Mouse (Mus musculus) lung, adult 2 months (tissue): ENCODE data around the gene Mthfd1l. TPM values are rescaled to one million over a fixed set of nuclear protein-coding genes. Genes with fewer than 3 reads are reported as not detected.
A peak's percentile ranks its signal among the peaks of the same experiment; 100 is the strongest.

ENCODE experiments used
- DNase-seq: peaks from one replicate; pipeline ENCODE4 v3.0.0; 2022
- H3K4me1 ChIP-seq: fragments of 200-500 bp; 2 replicates; pipeline ENCODE4 v1.6.1; 2011; ENCODE audit warnings: low read length; ENCODE audit not compliant: control insufficient read depth, insufficient read depth
- H3K4me3 ChIP-seq: fragments of 200-500 bp; replicated peaks from 2 replicates; pipeline ENCODE3; 2011; ENCODE audit warnings: low read depth, mild to moderate bottlenecking, control low read depth, low read length; ENCODE audit errors: extremely low read depth
- CTCF ChIP-seq: fragments of 200-500 bp; IDR thresholded peaks from 2 replicates; pipeline ENCODE4 v1.5.1; 2011; ENCODE audit warnings: mild to moderate bottlenecking, low read length, control low read depth; ENCODE audit not compliant: insufficient read depth
- POLR2A ChIP-seq: fragments of 200-500 bp; IDR thresholded peaks from 2 replicates; pipeline ENCODE4 v1.6.1; 2011; ENCODE audit warnings: low read depth, mild to moderate bottlenecking, control low read depth, low read length, borderline replicate concordance; ENCODE audit errors: extremely low read depth
- WGBS: fragments of 180-500 bp; shearing (Covaris S2); methylation state at CpG from one replicate; pipeline ENCODE4 v1.1.7; 2018; 5-methylcytosine and 5-hydroxymethylcytosine counted together
- polyA plus RNA-seq: library from polyadenylated mRNA; depleted of rRNA; stranded (reverse); fragments of >200 nt; gene quantifications from 2 replicates; pipeline ENCODE4 v1.2.3, GENCODE M21; 2012

Gene Mthfd1l
- polyA plus RNA-seq, 1 experiment = 1.1 TPM

GRCm38 (mm10) chr10:4087563-4087962 is 114.6 kb downstream of the Mthfd1l start:
- no peak for DNase-seq
- H3K4me3 ChIP-seq = no peak overlapping the region
- no peaks in the 10 kb centered on the region for H3K4me1 ChIP-seq
- no peak for TF ChIP-seq POLR2A
- TF ChIP-seq CTCF = no peak
- WGBS = 88% methylated on average over 3 of the region's 3 CpGs

GRCm38 (mm10) chr10:4088744-4089414 is 116.0 kb downstream of the Mthfd1l start:
- WGBS = 70% methylated on average over 7 of the region's 7 CpGs
- no peaks in the 10 kb centered on the region for H3K4me1 ChIP-seq
- no peak for DNase-seq
- TF ChIP-seq POLR2A = no peak
- TF ChIP-seq CTCF = peak; percentile 57
- no peak overlapping the region for H3K4me3 ChIP-seq

- no peak for DNase-seq
- H3K4me1 ChIP-seq = no peaks in the 10 kb centered on the region
- TF ChIP-seq POLR2A (no peak), CTCF (no peak)
- H3K4me3 ChIP-seq = no peak overlapping the region
- 94% methylated on average over 15 of the region's 15 CpGs for WGBS
Measured at GRCm38 (mm10) chr10:4089885-4090284, 117.0 kb downstream of the Mthfd1l start.

- DNase-seq = no peak
- 90% methylated on average over 8 of the region's 8 CpGs for WGBS
- peaks cover 2% of the 10 kb centered on the region; the same call in 1 of the 2 replicates for H3K4me1 ChIP-seq
- H3K4me3 ChIP-seq = no peak overlapping the region
- TF ChIP-seq CTCF = no peak
- TF ChIP-seq POLR2A = no peak
Measured at GRCm38 (mm10) chr10:4092990-4093389, 120.1 kb downstream of the Mthfd1l start.

- no peak for TF ChIP-seq CTCF
- DNase-seq = no peak
- peaks cover 2% of the 10 kb centered on the region; the same call in 1 of the 2 replicates for H3K4me1 ChIP-seq
- WGBS = 96% methylated on average over 9 of the region's 9 CpGs
- no peak overlapping the region for H3K4me3 ChIP-seq
Measured at GRCm38 (mm10) chr10:4094093-4094817, 121.3 kb downstream of the Mthfd1l start.

- no peak for DNase-seq
- Histone ChIP-seq H3K4me3 (no peak overlapping the region), H3K4me1 (peaks cover 2% of the 10 kb centered on the region; the same call in 1 of the 2 replicates)
- WGBS = 53% methylated on average over 5 of the region's 5 CpGs
- TF ChIP-seq CTCF (no peak), POLR2A (no peak)
Measured at GRCm38 (mm10) chr10:4096151-4096550, 123.2 kb downstream of the Mthfd1l start.

- no peak for DNase-seq
- 78% methylated on average over 6 of the region's 6 CpGs for WGBS
- TF ChIP-seq POLR2A (no peak), CTCF (no peak)
- peaks cover 2% of the 10 kb centered on the region; the same call in 1 of the 2 replicates for H3K4me1 ChIP-seq
- no peak overlapping the region for H3K4me3 ChIP-seq
Measured at GRCm38 (mm10) chr10:4100007-4100406, 127.1 kb downstream of the Mthfd1l start.

- 24% methylated on average over 10 of the region's 10 CpGs for WGBS
- TF ChIP-seq CTCF (no peak), POLR2A (no peak)
- DNase-seq = peak; percentile 31
Measured at GRCm38 (mm10) chr10:4105676-4106528, 133.0 kb downstream of the Mthfd1l start.

GRCm38 (mm10) chr10:4107661-4108338 is 134.9 kb downstream of the Mthfd1l start:
- Histone ChIP-seq H3K4me1 (peaks cover 17% of the 10 kb centered on the region), H3K4me3 (no peak overlapping the region)
- no peak for DNase-seq
- no peak for TF ChIP-seq POLR2A
- TF ChIP-seq CTCF = peak; percentile 19; the same call in 1 of the 2 replicates
- 38% methylated on average over 7 of the region's 7 CpGs for WGBS

More at GRCm38 (mm10) chr10:4105676-4106528, 133.0 kb downstream of the Mthfd1l start:
- Histone ChIP-seq H3K4me1 (peaks cover 4% of the 10 kb centered on the region), H3K4me3 (no peak overlapping the region)
